Mouse (Mus musculus) intestine, embryonic 14.5 days (tissue): ENCODE measurements around the gene Myom3. TPM values are rescaled to one million over a fixed set of nuclear protein-coding genes. Genes with fewer than 3 reads are reported as not detected.

Experiments used
- ATAC-seq: fragments of 200-750 bp; cut with Nextera tagmentation; replicated peaks from 2 replicates; pipeline ENCODE4 v1.8.0; 2017; ENCODE audit warnings: low read depth, moderate number of reproducible peaks, moderate TSS enrichment, moderate library complexity; ENCODE audit not compliant: low FRiP score, low TSS enrichment
- DNase-seq: peaks from one replicate; pipeline ENCODE4 v3.0.0-alpha.2; 2018; ENCODE audit warnings: low spot score
- H3K27ac ChIP-seq: fragments of 300-500 bp; sonication (generic); 2 replicates; pipeline ENCODE4 v1.5.1; 2014; ENCODE audit warnings: low read depth, mild to moderate bottlenecking, control low read depth
- H3K27me3 ChIP-seq: fragments of 300-500 bp; sonication (generic); replicated peaks from 2 replicates; pipeline ENCODE4 v1.6.1; 2014; ENCODE audit warnings: low read length, control low read depth; ENCODE audit not compliant: control insufficient read depth, insufficient read depth
- H3K36me3 ChIP-seq: fragments of 300-500 bp; sonication (generic); 2 replicates; pipeline ENCODE4 v1.6.1; 2014; ENCODE audit warnings: low read length, control low read depth; ENCODE audit not compliant: control insufficient read depth, insufficient read depth
- H3K4me1 ChIP-seq: fragments of 300-500 bp; sonication (generic); replicated peaks from 2 replicates; pipeline ENCODE4 v1.6.1; 2014; ENCODE audit warnings: low read length, control low read depth, mixed read lengths; ENCODE audit not compliant: control insufficient read depth, insufficient read depth
- H3K4me2 ChIP-seq: fragments of 300-500 bp; sonication (generic); 2 replicates; pipeline ENCODE4 v1.6.1; 2014; ENCODE audit warnings: low read length
- H3K4me3 ChIP-seq: fragments of 300-500 bp; sonication (generic); 2 replicates; pipeline ENCODE4 v1.5.1; 2014; ENCODE audit warnings: low read depth, low read length, control low read depth, mixed read lengths
- H3K9ac ChIP-seq: fragments of 300-500 bp; sonication (generic); 2 replicates; pipeline ENCODE4 v1.6.1; 2014; ENCODE audit warnings: mild to moderate bottlenecking, low read length
- H3K9me3 ChIP-seq: fragments of 300-500 bp; sonication (generic); 2 replicates; pipeline ENCODE4 v1.6.1; 2016; ENCODE audit warnings: low read length, control low read depth; ENCODE audit not compliant: control insufficient read depth
- WGBS: fragments of 180-500 bp; shearing (Covaris S2); extraction: QIAGEN DNeasy Blood & Tissue Kit; methylation state at CpG from one replicate; pipeline ENCODE4 v1.1.7; 2014; 5-methylcytosine and 5-hydroxymethylcytosine counted together
- polyA plus RNA-seq: library from polyadenylated mRNA; unstranded; fragments of >200 nt; fragmentation: Nextera tagmentation; extraction: Ambion mirVana; gene quantifications from 2 replicates; pipeline ENCODE4 v1.2.1, GENCODE M21; 2014

Myom3 gene
- polyA plus RNA-seq, 1 experiment from 2014 or later: 0.51 TPM

GRCm38 (mm10) chr4:135855536-135856222 is 96.2 kb downstream of the Myom3 start, which contains the start of gene Srsf10:
Srsf10 (plus strand) TSS chr4:135855747.
- under 1% methylated on average over 65 of the region's 67 CpGs for WGBS
- Histone ChIP-seq H3K36me3 (peaks cover 21% of the 10 kb centered on the region), H3K27ac (peak within 1 kb of the TSS; percentile 99), H3K27me3 (no peaks in the 10 kb centered on the region), H3K9me3 (no peaks in the 10 kb centered on the region), H3K4me3 (peak within 1 kb of the TSS; percentile 95), H3K9ac (peak within 1 kb of the TSS; percentile 97), H3K4me1 (peaks cover 38% of the 10 kb centered on the region), H3K4me2 (peak within 1 kb of the TSS; percentile 94)
- ATAC-seq (peak; percentile 96), DNase-seq (peak; percentile 97)

- Histone ChIP-seq H3K36me3 (peaks cover 22% of the 10 kb centered on the region), H3K4me3 (peak overlapping the region; percentile 95), H3K27ac (peak overlapping the region; percentile 99), H3K4me2 (peak overlapping the region; percentile 87), H3K9ac (peak overlapping the region; percentile 97), H3K27me3 (no peaks in the 10 kb centered on the region), H3K4me1 (peaks cover 38% of the 10 kb centered on the region), H3K9me3 (no peaks in the 10 kb centered on the region)
- ATAC-seq (peak; percentile 70), DNase-seq (peak; percentile 87)
- WGBS: under 1% methylated on average over 71 of the region's 91 CpGs
Measured at GRCm38 (mm10) chr4:135856223-135857091, 96.9 kb downstream of the Myom3 start.

GRCm38 (mm10) chr4:135857597-135858186 is 98.2 kb downstream of the Myom3 start:
- H3K9me3 ChIP-seq: no peaks in the 10 kb centered on the region
- DNase-seq: peak; percentile 58
- WGBS: 4% methylated on average over 7 of the region's 7 CpGs
- peak overlapping the region; percentile 95 for H3K4me3 ChIP-seq
- H3K9ac ChIP-seq: peak overlapping the region; percentile 97
- peak overlapping the region; percentile 87 for H3K4me2 ChIP-seq
- peaks cover 35% of the 10 kb centered on the region for H3K36me3 ChIP-seq
- no peak for ATAC-seq
- H3K4me1 ChIP-seq: peaks cover 40% of the 10 kb centered on the region
- no peak overlapping the region for H3K27ac ChIP-seq
- no peaks in the 10 kb centered on the region for H3K27me3 ChIP-seq

Other genes starting within 250 kb of the Myom3 start
- 7.1 and 9.2 TPM in 2 replicates for gene Grhl3, start 186.1 kb upstream of the Myom3 start, polyA plus RNA-seq
- 2.9 and 3.5 TPM in 2 replicates for gene Ifnlr1, start 73.4 kb upstream of the Myom3 start, polyA plus RNA-seq
- gene Il22ra1, start 31.5 kb upstream of the Myom3 start, polyA plus RNA-seq: 2.5 and 3.8 TPM in 2 replicates
- gene Srsf10, start 96.0 kb downstream of the Myom3 start, polyA plus RNA-seq: 271 and 273 TPM in 2 replicates
- 167 and 175 TPM in 2 replicates for gene Pnrc2, start 114.1 kb downstream of the Myom3 start, polyA plus RNA-seq
- gene Cnr2, start 135.7 kb downstream of the Myom3 start, polyA plus RNA-seq: 0.24 and 0.44 TPM in 2 replicates
- gene Fuca1, start 161.0 kb downstream of the Myom3 start, polyA plus RNA-seq: 108 and 110 TPM in 2 replicates
- 91.1 and 93.9 TPM in 2 replicates for gene Hmgcl, start 186.7 kb downstream of the Myom3 start, polyA plus RNA-seq
- 50.1 and 62.2 TPM in 2 replicates for gene Gale, start 204.0 kb downstream of the Myom3 start, polyA plus RNA-seq
- 109 and 111 TPM in 2 replicates for gene Lypla2, start 212.9 kb downstream of the Myom3 start, polyA plus RNA-seq
- 46.5 and 50.1 TPM in 2 replicates for gene Pithd1, start 227.5 kb downstream of the Myom3 start, polyA plus RNA-seq